Mouse (Mus musculus): ENCODE data around the gene Mtx1.

Gene Mtx1

DNA sequence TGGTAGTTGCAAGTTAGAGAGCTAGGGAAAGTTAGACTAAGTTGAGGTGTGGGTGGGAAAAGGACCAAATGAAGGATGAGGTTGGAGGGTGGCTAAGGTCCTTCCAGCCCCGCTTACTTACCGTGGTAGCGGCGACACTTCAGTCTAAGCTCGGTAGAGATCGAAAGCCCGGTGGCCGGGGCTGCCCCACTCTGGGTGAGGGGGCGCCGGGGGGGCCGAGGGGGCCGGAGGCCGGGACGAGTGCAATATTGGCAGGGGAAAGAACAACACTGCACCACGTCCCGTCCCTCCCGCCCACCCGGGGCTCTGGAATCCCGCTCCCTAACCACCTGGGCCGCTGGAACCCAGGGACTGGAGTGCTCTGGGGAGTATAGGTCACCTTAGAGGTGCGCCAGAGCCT, at the start of gene Mtx1:
Gene Mtx1, minus strand, starts transcription at position 189 of the 400 bp plus-strand sequence.
- DNase-seq (ENCODE audit: low spot score in 2 of 2), result no peak

- DNase-seq (ENCODE audit: low spot score in 2 of 2), result no peak
Measured at GRCm38 (mm10) chr3:89276061-89276460, 49.2 kb upstream of the Mtx1 start.

- DNase-seq (ENCODE audit: low spot score in 2 of 2), result no peak
Measured at GRCm38 (mm10) chr3:89271760-89272159, 44.9 kb upstream of the Mtx1 start.

DNA sequence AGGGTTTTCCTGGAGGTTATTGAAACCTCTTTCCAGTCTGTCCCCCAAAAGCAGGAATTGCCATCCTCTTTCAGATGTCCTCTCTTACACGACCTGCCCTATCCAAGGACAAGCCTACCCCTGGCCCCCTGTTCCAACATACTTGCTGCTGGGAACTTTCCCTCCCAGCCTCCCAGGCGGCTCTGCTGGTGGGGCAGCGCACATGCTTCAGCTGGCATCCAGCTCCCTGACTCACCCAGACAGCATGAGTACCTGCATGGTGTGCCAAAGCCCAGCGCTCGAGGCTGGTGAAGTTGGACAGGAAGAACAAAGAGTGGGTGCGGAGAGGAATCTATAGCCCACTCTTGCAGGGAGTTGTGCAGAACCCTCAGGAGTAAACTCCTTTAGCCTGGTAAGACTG, 44.0 kb upstream of the Mtx1 start:
- peak in 1 of 2 experiments; percentile 38 for DNase-seq (ENCODE audit: low spot score in 2 of 2)

DNA sequence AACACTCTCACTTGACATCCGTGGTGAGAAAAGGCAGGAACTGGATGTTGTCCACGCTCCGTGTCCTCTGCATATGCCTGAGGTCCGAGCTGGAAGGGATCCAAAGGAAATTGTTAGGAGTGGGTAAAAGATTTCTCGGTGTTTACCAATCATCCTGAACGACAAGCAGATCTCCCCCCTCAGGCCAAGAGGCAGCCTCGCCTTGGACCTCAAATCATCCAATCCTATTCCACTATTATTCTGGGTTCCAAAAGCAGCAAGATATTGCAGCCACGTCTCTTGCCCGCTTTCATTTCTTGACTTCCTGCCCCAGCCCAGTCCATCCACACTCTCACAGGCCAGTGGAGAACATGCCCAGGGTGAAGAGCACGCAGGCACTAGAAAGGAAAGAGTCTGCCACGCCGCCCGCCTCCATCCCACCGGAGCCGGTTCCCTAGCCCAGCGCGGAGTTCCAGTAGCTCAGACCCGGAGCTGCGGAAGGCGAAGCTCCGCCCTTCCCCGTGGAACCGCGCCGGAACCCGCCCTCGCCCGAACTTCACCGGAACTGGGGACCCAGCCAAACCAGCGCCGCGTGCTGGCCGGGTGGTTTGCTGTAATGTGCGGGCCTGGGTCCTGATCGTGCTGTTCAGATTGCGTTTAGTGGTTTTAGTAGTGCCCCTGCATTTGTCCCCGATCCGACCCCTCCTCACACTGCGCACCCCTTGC, 43.3 kb upstream of the Mtx1 start, which contains the start of gene Slc50a1:
Gene Slc50a1, minus strand, starts transcription at position 520 of the 705 bp plus-strand sequence.
- peak; percentile 45 to 76 for DNase-seq (ENCODE audit: low spot score in 2 of 2)

DNA sequence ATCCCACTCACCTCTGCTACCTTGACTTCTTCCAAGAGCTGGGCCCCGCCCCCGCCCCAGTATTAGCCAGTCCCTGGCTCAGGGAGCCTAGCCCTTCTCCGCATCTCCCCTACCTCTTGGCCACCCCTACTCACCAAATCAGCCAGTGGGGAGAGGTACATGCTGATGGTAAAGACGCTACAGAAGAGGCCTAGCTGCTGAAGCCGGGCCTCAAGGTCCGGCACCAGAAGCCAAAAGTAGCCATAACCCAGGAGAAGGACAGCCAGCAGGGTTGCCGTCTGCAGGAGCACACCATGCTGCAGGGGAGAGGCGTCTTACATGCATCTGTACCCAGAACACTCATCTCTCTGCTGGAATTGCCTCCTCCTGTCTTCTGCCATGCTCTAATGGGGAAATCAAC, 42.0 kb upstream of the Mtx1 start:
- DNase-seq (ENCODE audit: low spot score in 2 of 2), result no peak

DNA sequence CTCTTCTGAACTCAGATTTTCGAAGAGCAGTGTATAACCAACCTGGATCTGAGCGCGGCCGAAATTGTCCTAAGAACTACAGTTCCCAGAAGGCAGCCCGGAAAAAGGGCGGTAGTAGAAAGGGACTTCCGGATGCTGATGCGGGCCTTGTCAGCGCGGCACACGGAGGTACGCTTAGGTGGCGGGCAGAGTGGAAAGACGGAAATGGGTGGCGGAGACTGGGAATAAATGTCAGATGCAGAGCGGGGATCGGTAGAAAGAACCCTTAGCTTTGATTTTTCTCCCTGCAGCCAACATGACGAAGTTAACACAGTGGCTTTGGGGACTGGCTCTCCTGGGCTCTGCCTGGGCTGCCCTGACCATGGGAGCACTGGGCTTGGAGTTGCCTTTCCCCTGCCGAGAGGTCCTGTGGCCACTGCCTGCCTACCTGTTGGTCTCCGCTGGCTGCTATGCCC, 39.6 kb upstream of the Mtx1 start:
- peak in 1 of 2 experiments; percentile 72 for DNase-seq (ENCODE audit: low spot score in 2 of 2)

- no peak for DNase-seq (ENCODE audit: low spot score in 2 of 2)
Measured at GRCm38 (mm10) chr3:89262417-89262816, 35.5 kb upstream of the Mtx1 start.

DNA sequence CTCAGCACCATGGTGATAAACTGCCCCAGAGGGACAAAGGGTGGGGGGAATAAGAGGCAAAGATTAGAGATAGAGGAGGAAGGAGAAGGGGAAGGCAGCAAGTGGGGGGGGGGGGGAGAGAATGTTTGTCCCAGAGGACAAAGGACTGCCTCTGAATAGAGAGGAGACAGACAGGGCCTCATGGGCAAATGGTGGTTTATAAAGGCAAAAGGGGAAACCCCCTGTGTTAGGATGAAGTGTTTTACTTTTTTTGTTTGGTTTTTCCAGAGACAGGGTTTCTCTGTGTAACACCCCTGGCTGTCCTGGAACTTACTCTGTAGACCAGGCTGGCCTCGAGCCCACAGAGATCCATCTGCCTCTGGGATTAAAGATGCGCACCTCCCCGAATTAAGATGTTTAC, 33.3 kb upstream of the Mtx1 start:
- DNase-seq (ENCODE audit: low spot score in 2 of 2), result no peak

DNA sequence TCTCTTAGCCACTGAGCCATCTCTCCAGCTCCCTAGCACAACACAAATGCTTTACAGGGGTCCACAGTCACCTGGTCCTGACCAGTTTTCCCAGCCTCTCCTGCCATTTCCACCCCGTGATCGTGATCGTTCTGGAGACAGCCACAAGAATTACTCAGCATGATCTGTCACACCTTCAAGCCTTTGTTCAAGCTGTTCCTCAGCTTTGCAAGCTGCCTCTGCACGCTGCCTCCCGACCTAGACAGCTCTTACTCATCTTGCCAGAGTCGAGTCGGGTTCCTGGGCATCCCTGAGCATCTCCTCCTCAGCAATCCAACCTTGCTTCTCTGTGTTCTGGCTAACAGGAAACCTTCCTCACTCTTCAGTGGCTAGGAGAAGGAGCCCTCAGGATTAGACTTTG, 32.2 kb upstream of the Mtx1 start, which contains the start of gene Dpm3:
Gene Dpm3, plus strand, starts transcription at position 283 of the 400 bp plus-strand sequence.
- DNase-seq (ENCODE audit: low spot score in 2 of 2), result no peak

GRCm38 (mm10) chr3:89256177-89256576, 29.3 kb upstream of the Mtx1 start:
- no peak for DNase-seq (ENCODE audit: low spot score in 2 of 2)

DNA sequence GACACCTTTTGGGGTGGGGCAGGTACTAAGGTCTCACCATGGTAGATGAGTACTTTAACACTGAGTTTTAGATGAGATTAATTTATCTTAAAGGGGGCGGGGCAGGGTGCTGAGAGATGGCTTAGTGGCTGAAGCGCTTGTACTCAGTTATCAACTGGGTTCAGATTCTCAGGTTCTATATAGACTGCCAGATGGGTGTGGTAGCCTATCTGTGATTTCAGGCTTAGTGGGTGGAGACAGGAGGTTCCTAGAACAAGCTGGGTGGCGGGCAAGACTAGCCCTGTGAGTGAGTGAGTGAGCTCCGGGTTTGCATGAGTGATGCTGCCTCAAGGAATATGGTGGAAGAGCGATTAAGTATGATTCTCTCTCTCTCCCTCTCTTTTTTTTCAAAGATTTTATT, 28.1 kb upstream of the Mtx1 start:
- no peak for DNase-seq (ENCODE audit: low spot score in 2 of 2)

DNA sequence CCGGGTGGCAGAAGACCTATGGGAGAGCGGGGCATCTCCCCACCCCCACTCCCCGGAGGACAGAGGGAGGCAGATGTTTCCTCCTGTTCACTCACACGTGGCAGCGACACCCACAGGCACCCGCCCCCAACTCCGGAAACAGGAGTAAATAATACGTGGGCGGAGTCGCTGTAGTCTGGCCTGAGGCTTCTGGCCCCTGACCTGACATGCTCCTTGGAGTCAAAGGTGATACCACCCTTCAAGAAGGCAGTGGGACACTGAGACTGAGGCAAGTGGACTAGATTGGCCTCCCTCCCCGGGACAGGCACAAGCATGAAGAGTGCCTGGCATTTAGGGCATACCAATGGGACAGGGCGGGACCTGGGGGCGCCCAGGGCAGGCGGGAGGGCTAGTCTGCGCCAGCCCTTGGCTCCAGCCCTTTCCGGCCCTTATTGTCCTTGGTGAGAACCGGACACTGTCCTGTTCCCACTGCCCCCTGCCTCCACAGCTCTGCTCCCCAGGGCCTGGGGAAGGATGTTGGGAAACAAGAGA, 24.5 kb upstream of the Mtx1 start:
- DNase-seq (ENCODE audit: low spot score in 2 of 2), result no peak

DNA sequence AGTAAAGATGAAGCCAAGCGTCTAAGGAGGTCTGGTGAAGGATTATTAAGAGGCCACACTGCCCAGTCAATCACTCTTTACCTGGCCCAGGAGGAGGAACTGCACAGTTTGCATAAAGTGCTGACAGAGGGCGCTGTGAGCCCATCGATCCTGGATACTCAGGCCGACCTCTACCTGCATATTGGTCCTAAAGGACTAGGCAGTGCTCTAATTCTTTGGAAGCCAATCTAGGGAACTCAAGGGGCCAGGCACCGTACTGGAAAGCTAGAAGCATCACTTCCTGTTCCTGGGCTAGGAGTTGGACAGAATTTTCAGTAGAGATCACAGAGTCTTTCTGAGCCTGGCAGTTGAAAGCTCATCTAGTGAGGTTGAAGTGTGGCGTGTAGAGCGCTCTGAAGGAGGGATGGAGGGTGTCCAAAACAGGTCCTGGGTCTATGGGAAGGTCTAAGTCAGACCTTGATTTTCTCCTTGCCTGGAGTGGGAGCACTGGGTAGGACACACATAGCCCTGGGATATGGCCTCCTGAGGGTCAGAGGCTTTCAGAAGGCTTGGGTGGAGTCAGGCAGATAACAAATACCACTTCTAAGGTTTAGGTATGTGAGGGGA, 23.6 kb upstream of the Mtx1 start:
- DNase-seq (ENCODE audit: low spot score in 2 of 2), result no peak

DNA sequence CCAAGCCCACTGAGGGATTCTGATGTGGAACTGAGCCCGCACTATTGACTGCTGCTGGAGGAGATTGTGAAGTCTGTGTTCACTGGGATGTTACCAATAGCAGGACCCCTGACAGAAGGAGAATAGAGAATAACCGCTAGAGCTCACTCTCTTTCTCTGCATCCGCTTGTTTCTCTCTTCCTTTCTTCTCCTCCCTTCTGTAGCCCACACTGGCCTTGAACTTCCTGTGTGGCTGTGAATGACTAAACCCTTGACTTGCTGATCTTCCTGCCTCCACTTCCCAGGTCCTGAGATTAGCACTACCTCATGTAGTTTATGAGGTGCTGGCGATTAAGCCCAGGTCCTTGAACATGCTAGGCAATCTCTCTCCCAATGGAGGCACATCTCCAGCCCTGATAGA, 20.6 kb upstream of the Mtx1 start:
- DNase-seq (ENCODE audit: low spot score in 2 of 2), result no peak

GRCm38 (mm10) chr3:89246261-89247100, 19.6 kb upstream of the Mtx1 start, which contains the start of gene Trim46:
Gene Trim46, minus strand, starts transcription at chr3:89246309.
- peak; percentile 86 to 87 for DNase-seq (ENCODE audit: low spot score in 2 of 2)

DNA sequence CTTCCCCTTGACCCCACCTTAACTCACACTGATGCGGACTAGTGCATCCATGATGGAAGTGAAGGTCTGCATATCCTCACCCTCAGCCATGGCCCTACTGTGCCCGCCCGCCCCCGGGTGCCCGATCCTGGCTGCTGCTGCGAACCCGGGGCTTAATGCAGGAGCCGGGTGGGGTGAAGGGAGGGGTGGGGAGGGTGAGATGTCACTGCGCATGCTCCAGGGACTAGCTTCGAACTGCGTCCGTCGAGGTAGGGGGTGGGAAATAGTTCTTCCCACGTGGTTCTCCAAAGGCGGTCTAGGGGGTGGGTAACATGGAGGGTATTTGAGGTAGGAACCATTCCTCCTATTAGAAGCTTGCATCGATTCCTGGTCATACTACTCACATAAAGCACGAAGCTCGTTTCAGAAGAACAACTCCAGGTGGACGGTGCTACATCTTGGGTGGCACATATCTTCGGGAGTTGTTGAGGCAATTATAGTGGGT, 18.8 kb upstream of the Mtx1 start, which contains the start of gene Krtcap2:
Gene Krtcap2, plus strand, starts transcription at position 279 of the 484 bp plus-strand sequence.
- DNase-seq (ENCODE audit: low spot score in 2 of 2), result peak in 1 of 2 experiments; percentile 71

DNA sequence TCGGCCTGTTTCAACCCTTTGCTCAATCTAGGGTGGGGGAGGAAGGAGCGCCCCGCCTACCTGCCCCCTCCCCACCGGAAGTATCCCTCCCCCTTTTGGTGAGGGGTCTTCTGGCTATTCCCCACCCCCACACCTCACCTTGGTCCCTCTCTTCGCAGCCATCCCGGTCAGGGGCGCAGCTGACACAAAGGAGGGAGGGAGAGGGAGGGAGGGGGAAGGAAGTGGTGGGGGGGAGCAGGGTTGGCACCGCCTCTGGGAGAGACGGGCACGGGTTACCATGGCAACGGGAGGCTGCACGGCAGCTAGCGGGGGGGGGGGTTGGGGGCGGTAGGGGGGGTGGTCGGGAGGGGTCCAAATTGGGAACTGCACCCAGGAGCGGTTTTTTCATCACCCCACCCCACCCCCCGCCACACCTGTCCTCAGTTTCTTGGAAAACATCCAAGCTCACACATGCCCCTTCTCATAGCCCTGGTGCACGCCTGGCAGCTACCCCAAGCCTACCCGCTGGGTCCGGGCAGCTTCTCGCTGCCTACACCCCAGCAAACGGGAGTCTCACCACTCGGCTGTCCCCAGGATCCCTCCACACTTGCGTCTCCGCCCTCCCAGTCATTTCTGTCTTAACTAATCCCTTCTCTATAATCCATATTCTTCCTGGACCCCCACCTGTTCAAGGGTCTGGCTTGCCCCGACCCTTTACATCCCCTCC, 18.2 kb upstream of the Mtx1 start:
- DNase-seq (ENCODE audit: low spot score in 2 of 2), result peak in 1 of 2 experiments; percentile 55

- peak in 1 of 2 experiments; percentile 33 for DNase-seq (ENCODE audit: low spot score in 2 of 2)
Measured at GRCm38 (mm10) chr3:89244158-89244981, 17.5 kb upstream of the Mtx1 start.

DNA sequence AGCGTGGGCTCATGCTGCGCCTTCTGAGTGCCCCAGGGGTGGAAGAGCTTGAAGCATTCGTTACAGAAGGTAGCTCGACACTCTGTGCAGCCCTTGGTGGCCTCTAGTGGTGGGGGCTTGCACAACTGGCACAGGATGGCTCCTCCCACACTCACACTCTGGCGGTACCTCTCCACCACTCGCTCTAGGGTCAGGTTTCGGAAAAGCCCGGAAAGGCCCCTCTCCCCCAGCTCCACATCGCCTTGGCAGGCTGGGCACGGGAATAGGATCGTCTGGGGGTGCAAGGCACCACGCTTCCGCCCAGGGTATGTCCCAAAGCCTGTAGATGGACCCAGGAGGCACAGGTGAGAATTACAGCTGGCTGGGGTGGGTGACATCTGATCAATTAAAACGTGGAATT, 16.7 kb upstream of the Mtx1 start:
- DNase-seq (ENCODE audit: low spot score in 2 of 2), result no peak
